Mouse (Mus musculus): Measurements from ENCODE around the gene Myo1a.

- TF ChIP-seq POLR2A (IDR thresholded peaks at IDR 0.05; ENCODE audit: borderline replicate concordance, extremely low read depth, low read depth, low read length) (no peak), CTCF (IDR thresholded peaks at IDR 0.05; ENCODE audit: insufficient read depth, low read length) (no peak)
These were observed 26.0 kb downstream of the Myo1a start for GRCm38 (mm10) chr10:127730933-127731310.

Data from lung, adult 2 months (tissue).